Mouse (Mus musculus): Measurements from ENCODE around the gene Rchy1.
"Not testable (repeated sequence)": the region's sequence is repeated elsewhere in the genome, so short reads cannot be mapped to it uniquely, and the experiment has no call there.

The Rchy1 gene

GRCm38 (mm10) chr5:91960606-91961254 is 2.1 kb downstream of the Rchy1 start:
- DNase-seq (ENCODE audit: low read depth, low spot score), result no peak

- no peak for DNase-seq (ENCODE audit: low read depth, low spot score)
Measured at GRCm38 (mm10) chr5:91959986-91960385, 2.9 kb downstream of the Rchy1 start.

DNA sequence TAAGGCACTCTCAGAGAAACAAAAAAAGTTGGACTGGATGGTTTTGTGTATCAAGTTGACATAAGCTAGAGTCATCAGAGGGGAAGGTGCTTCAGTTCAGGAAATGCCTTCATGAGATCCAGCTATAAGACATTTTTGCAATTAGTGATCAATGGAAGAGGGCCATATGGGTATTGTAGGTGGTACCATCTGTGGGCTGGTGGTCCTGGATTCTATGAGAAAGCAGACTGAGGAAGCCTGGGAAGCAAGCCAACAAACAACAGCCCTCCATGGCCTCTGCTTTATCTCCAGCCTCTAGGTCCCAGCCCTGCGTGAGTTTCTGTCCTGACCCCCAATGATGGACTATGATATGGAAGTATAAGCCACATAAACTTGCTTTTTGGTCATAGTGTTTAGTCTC is 3.8 kb downstream of the Rchy1 start:
- DNase-seq (ENCODE audit: low read depth, low spot score), result no peak

GRCm38 (mm10) chr5:91956991-91957760 is 5.7 kb downstream of the Rchy1 start:
- DNase-seq (ENCODE audit: low read depth, low spot score), result no peak

DNA sequence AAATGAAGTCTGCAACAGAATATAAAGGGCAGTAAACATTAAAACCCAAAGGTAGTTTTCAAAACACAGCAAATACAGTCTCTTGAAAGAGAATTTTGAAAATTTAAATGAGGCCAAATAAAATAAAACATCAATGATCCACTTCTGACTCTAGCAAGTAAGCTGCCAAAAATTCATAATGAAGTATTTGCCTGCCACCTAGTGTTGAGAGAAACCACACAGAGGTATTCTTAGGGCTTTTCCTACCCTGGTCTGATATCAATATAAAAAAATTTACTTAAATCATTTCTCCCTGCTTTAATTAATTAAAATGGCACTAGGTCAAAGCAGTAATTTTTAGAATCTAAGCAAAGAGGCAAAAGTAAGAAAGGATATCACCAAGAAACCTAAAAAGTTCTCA is 11.5 kb downstream of the Rchy1 start:
- peak; percentile 23 for DNase-seq (ENCODE audit: low read depth, low spot score)

- no peak for DNase-seq (ENCODE audit: low read depth, low spot score)
Measured at GRCm38 (mm10) chr5:91949441-91949840, 13.4 kb downstream of the Rchy1 start.

- DNase-seq (ENCODE audit: low read depth, low spot score), result no peak
Measured at GRCm38 (mm10) chr5:91947008-91947407, 15.9 kb downstream of the Rchy1 start.

GRCm38 (mm10) chr5:91945609-91946008 is 17.3 kb downstream of the Rchy1 start:
- not testable (repeated sequence) for DNase-seq (ENCODE audit: low read depth, low spot score)

- DNase-seq (ENCODE audit: low read depth, low spot score), result no peak
Measured at GRCm38 (mm10) chr5:91913231-91913630, 49.6 kb downstream of the Rchy1 start.

DNA sequence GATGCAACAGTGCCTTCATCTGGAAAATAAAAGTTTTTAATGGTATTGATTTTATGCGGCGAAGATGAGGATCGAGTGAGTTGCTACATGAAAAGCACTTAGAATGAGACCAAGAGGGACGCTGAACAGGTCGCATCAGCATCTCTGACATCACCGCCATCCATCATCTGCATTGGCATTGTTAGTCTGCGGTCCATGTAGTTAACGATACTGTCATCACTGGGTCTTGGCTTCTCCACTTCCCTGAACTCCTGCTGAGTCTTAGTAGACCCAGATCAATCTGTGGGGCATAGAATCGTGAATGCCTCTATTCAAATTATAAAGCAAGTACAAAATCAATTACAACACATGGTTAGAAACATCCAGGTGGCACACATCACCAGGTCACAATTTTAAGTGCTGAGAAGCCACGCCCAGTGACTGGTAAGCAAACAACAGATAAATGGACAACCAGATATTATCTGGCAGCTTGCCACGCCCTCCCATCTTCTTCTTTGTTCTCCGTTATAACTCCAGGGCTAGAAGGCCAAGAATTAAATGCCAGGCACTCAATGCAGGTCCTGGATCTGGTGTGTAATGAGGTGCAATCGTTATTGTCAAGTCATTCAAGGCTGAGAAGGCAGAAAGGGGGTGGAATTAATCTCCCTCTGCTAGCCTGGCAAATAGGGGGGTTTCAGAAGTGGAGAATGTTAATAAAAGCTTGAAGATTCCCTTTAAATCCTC is 51.3 kb downstream of the Rchy1 start:
- DNase-seq (ENCODE audit: low read depth, low spot score), result no peak

- no peak for DNase-seq (ENCODE audit: low read depth, low spot score)
Measured at GRCm38 (mm10) chr5:91910616-91911015, 52.3 kb downstream of the Rchy1 start.

GRCm38 (mm10) chr5:91909010-91909620 is 53.8 kb downstream of the Rchy1 start:
- no peak for DNase-seq (ENCODE audit: low read depth, low spot score)
